Mouse (Mus musculus) intestine, embryonic 16.5 days (tissue): ENCODE data around the gene Tmem63a. TPM values are rescaled to one million over a fixed set of nuclear protein-coding genes. Genes with fewer than 3 reads are reported as not detected.
A peak's percentile ranks its signal among the peaks of the same experiment; 100 is the strongest.

ENCODE experiments used
- ATAC-seq: fragments of 200-750 bp; cut with Nextera tagmentation; 2 replicates; pipeline ENCODE4 v1.8.0; 2017; ENCODE audit warnings: moderate TSS enrichment, moderate library complexity
- H3K27ac ChIP-seq: fragments of 300-500 bp; sonication (generic); 2 replicates; pipeline ENCODE4 v1.5.1; 2014; ENCODE audit warnings: mild to moderate bottlenecking, low read length
- H3K27me3 ChIP-seq: fragments of 300-500 bp; sonication (generic); replicated peaks from 2 replicates; pipeline ENCODE4 v1.6.1; 2014; ENCODE audit warnings: low read length, control low read depth, mixed read lengths; ENCODE audit not compliant: control insufficient read depth, insufficient read depth
- H3K36me3 ChIP-seq: fragments of 300-500 bp; sonication (generic); 2 replicates; pipeline ENCODE4 v1.6.1; 2014; ENCODE audit warnings: low read length, control low read depth; ENCODE audit not compliant: control insufficient read depth, insufficient read depth
- H3K4me1 ChIP-seq: fragments of 300-500 bp; sonication (generic); 2 replicates; pipeline ENCODE4 v1.6.1; 2014; ENCODE audit warnings: low read length, control low read depth, mixed read lengths; ENCODE audit not compliant: control insufficient read depth, insufficient read depth
- H3K4me2 ChIP-seq: fragments of 300-500 bp; sonication (generic); 2 replicates; pipeline ENCODE4 v1.6.1; 2014; ENCODE audit warnings: low read depth, low read length, control low read depth
- H3K4me3 ChIP-seq: fragments of 300-500 bp; sonication (generic); 2 replicates; pipeline ENCODE4 v1.5.1; 2014; ENCODE audit warnings: mild to moderate bottlenecking, low read length
- H3K9ac ChIP-seq: fragments of 300-500 bp; sonication (generic); 2 replicates; pipeline ENCODE4 v1.6.1; 2014; ENCODE audit warnings: low read depth, low read length
- H3K9me3 ChIP-seq: fragments of 300-500 bp; sonication (generic); 2 replicates; pipeline ENCODE4 v1.6.1; 2016; ENCODE audit warnings: low read length, control low read depth; ENCODE audit not compliant: control insufficient read depth
- WGBS: fragments of 180-500 bp; shearing (Covaris S2); extraction: QIAGEN DNeasy Blood & Tissue Kit; methylation state at CpG from one replicate; pipeline ENCODE4 v1.1.7; 2014; 5-methylcytosine and 5-hydroxymethylcytosine counted together
- polyA plus RNA-seq: library from polyadenylated mRNA; unstranded; fragments of >200 nt; fragmentation: Nextera tagmentation; extraction: Ambion mirVana; gene quantifications from 2 replicates; pipeline ENCODE4 v1.2.1, GENCODE M21; 2015

Gene Tmem63a
- polyA plus RNA-seq, 1 experiment from 2014 or later = 14.9 TPM

DNA sequence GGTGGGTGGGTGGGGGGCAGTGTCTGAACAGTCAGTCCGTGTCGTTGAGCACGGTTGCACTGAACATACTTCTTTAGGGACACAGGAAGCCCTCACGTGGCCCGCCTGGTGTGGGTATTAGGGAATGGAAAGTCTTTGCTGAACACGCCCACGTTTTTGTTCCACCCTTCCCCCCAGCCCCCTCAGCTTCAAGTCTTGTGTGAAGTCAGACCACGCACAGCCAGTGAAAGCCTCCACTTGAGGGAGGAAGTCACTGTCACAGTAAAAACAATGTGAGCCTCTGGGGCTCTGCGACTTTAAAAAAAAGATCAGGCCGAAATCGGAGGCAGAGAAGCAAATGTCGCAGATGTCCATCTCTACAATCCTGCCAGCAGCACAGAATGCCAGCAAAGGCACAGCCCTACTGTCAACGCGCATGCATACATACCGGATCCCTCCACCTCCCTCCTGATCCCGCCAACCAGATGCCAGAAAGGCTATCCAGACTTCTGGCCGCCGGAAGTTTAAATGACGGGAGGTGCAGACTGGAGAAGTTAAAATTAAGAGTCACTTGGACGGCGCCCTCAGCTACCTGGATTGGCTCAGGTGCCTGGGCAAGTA, 74.5 kb downstream of the Tmem63a start:
- peak; percentile 52 for ATAC-seq
- H3K9me3 ChIP-seq = no peaks in the 10 kb centered on the region
- H3K4me3 ChIP-seq = peak overlapping the region; percentile 54
- 4% methylated on average over 21 of the region's 21 CpGs for WGBS
- H3K27ac ChIP-seq = peak overlapping the region; percentile 31
- no peaks in the 10 kb centered on the region for H3K36me3 ChIP-seq
- H3K4me1 ChIP-seq = peaks cover 21% of the 10 kb centered on the region
- H3K27me3 ChIP-seq = no peaks in the 10 kb centered on the region
- peak overlapping the region; percentile 59 for H3K9ac ChIP-seq
- H3K4me2 ChIP-seq = peak overlapping the region; percentile 98

DNA sequence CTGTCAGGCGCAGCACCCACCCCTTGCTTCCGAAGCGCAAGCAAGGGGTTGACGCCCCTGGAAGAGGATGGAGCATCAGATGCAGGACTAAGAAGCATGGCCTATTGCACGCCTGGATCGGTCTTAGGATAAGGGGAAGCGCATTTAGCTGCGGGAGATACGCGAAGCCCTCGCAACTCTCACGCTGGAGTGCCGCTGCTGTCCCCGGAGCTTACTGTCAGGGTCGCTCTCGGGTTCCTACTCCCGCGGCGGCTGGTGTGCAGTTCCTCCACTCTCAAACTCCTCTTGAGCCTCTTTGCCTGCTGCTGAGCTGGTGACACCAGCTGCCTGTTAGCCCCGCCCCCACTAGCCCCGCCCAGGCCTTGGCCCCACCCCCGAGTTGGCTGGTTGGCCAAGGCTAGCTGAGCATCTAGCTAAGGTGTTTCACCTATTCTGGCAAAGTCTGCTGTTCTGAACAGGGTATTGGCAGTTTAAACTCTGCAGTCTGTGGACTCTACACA, 75.1 kb downstream of the Tmem63a start:
- WGBS = 1% methylated on average over 21 of the region's 22 CpGs
- peak; percentile 89 for ATAC-seq
- Histone ChIP-seq H3K4me2 (peak overlapping the region; percentile 98), H3K27ac (peak overlapping the region; percentile 31; the same call in 1 of the 2 replicates), H3K4me1 (peaks cover 21% of the 10 kb centered on the region), H3K36me3 (no peaks in the 10 kb centered on the region), H3K9me3 (no peaks in the 10 kb centered on the region), H3K4me3 (peak overlapping the region; percentile 54), H3K27me3 (no peaks in the 10 kb centered on the region), H3K9ac (peak overlapping the region; percentile 59)

DNA sequence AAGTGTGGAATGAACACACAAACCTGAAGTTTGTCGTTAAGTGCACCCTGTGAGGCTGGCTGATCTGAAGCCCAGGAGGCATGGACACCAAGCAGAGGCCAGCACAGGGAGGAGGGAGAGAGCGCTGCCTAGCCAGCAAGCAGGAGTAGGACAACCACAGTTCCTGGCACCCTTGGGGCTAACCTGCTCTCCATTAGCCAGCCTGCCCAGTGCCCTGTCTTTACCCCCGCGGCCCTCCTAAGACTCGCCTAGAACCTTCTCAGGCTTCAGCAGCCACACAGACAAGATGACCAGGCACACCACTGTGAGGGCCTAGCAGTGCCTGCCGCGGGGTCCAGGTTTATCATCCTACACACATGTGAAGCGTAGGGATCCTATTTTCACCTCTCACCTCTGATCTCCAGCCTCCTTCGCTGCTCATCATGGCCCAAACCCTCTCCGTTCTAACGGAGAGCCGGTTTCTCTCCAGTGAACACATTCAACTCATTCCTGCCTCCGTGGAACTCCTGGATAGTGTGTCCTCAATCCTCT, 75.8 kb downstream of the Tmem63a start:
- no peaks in the 10 kb centered on the region for H3K9me3 ChIP-seq
- no peaks in the 10 kb centered on the region for H3K27me3 ChIP-seq
- no peak overlapping the region for H3K4me2 ChIP-seq
- H3K27ac ChIP-seq = no peak overlapping the region
- no peaks in the 10 kb centered on the region for H3K36me3 ChIP-seq
- H3K4me3 ChIP-seq = no peak overlapping the region
- WGBS = 73% methylated on average over 13 of the region's 13 CpGs
- H3K4me1 ChIP-seq = peaks cover 21% of the 10 kb centered on the region
- H3K9ac ChIP-seq = no peak overlapping the region
- no peak for ATAC-seq

DNA sequence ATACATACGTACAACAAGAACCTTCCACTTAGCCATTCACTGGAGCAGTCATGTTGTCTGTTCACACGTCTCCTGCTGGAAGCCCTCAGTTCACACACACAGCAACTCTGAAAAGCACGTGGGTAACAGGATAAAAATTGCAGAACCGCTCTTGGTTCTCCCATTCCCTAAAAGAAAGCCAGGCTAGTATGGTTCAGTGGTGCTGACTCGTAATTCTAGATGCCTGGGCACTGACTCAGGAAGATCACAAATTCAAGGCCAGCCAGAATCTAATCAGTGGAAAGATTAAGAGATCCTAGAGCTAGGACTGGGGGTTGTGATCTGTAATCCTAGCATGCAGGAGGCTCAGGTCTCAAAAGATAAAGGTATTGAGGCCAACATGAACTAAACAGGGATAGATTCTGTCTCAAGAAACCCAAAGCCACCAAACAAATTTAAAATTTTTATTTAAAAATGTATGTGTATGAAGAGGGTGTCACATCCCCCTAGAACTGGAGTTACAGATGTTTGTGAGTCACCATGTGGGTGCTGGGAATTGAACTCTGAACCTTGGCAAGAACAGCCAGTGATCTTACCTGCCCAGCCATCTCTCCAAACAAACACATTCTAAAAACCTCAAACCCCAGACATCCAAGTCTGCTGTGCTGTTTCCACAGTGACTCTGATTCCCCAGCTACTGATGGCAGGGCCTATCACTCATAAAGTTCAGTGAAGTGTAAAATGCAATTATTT, 78.8 kb downstream of the Tmem63a start, which contains the start of gene Ephx1:
Gene Ephx1 (minus strand): TSS at position 149 of the 732 bp plus-strand sequence.
- Histone ChIP-seq H3K9ac (no peak within 1 kb of the TSS), H3K9me3 (no peaks in the 10 kb centered on the region), H3K27me3 (no peaks in the 10 kb centered on the region), H3K4me2 (no peak within 1 kb of the TSS), H3K27ac (no peak within 1 kb of the TSS), H3K4me3 (no peak within 1 kb of the TSS), H3K4me1 (peaks cover 13% of the 10 kb centered on the region), H3K36me3 (no peaks in the 10 kb centered on the region)
- 45% methylated on average over 5 of the region's 5 CpGs for WGBS
- no peak for ATAC-seq

DNA sequence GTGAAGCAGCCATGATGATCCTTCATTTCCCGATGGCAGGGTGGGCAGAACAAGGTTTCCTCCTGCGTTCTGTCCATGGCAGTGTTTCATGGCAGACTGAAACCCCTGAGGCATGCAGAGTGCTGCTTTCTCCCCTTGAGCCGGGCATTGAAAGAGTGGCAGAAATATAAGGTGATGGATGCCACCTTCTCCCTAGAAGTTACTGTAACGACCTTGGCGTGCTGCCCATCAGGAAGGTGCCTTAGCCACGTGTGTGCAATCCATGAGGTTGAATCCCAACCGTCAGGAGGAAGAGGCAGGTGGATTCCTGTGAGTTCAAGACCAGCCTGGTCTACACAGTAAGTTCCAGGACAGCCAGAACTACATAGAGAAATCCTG, 79.3 kb downstream of the Tmem63a start:
- H3K4me2 ChIP-seq = no peak overlapping the region
- no peaks in the 10 kb centered on the region for H3K27me3 ChIP-seq
- no peak overlapping the region for H3K27ac ChIP-seq
- H3K9me3 ChIP-seq = no peaks in the 10 kb centered on the region
- H3K36me3 ChIP-seq = no peaks in the 10 kb centered on the region
- peaks cover 11% of the 10 kb centered on the region for H3K4me1 ChIP-seq
- no peak for ATAC-seq
- no peak overlapping the region for H3K9ac ChIP-seq
- WGBS = 61% methylated on average over 7 of the region's 7 CpGs
- H3K4me3 ChIP-seq = no peak overlapping the region

DNA sequence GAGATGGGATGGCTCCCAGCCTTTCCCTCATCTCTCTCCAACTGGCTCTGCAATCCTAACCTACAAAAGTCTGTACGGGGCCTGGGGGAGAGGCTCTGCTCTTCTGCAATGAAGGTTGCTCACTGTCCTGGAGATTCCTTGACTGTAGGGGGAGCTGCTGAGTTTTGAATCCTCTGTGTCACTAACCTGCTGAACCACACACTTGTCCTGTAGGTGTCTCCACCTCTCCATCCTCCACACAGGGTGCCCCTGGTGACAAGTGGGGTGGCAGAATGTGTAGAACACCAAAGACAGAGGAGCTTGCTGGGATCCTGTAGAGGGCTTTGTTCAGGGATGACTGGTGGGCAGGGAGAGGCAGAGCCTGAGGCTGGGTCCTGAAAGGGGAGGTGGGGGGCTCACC, 80.1 kb downstream of the Tmem63a start:
- no peaks in the 10 kb centered on the region for H3K27me3 ChIP-seq
- no peaks in the 10 kb centered on the region for H3K9me3 ChIP-seq
- H3K4me1 ChIP-seq = peaks cover 3% of the 10 kb centered on the region
- 0% methylated on average over 1 of the region's 1 CpGs for WGBS
- ATAC-seq = peak; percentile 44; the same call in 1 of the 2 replicates
- H3K4me3 ChIP-seq = no peak overlapping the region
- H3K9ac ChIP-seq = no peak overlapping the region
- H3K27ac ChIP-seq = no peak overlapping the region
- H3K36me3 ChIP-seq = no peaks in the 10 kb centered on the region
- H3K4me2 ChIP-seq = no peak overlapping the region

Other genes starting within 250 kb of the Tmem63a start
- 0.05 and 0.10 TPM in 2 replicates for gene Mixl1, start 245.3 kb upstream of the Tmem63a start, polyA plus RNA-seq
- 17.1 and 17.5 TPM in 2 replicates for gene Acbd3, start 216.3 kb upstream of the Tmem63a start, polyA plus RNA-seq
- 1,661 and 1,810 TPM in 2 replicates for gene H3f3a, start 128.4 kb upstream of the Tmem63a start, polyA plus RNA-seq
- 28.3 and 30.8 TPM in 2 replicates for gene Sde2, start 91.2 kb upstream of the Tmem63a start, polyA plus RNA-seq
- 0.05 TPM in 1 of 2 replicates, not detected in the other for gene Lefty2, start 49.2 kb upstream of the Tmem63a start, polyA plus RNA-seq
- 63.8 and 73.2 TPM in 2 replicates for gene Pycr2, start 38.1 kb upstream of the Tmem63a start, polyA plus RNA-seq
- 1.8 and 2.0 TPM in 2 replicates for gene Lefty1, start 7.3 kb upstream of the Tmem63a start, polyA plus RNA-seq
- gene Ephx1, start 78.6 kb downstream of the Tmem63a start, polyA plus RNA-seq = 3.3 and 4.4 TPM in 2 replicates
- not detected in 2 replicates for gene 9130409I23Rik, start 108.9 kb downstream of the Tmem63a start, polyA plus RNA-seq
- gene Nvl, start 201.9 kb downstream of the Tmem63a start, polyA plus RNA-seq = 18.5 and 18.9 TPM in 2 replicates
- 136 and 142 TPM in 2 replicates for gene Cnih4, start 202.3 kb downstream of the Tmem63a start, polyA plus RNA-seq